Mouse (Mus musculus): ENCODE measurements around the gene Adam12. TPM values are rescaled to one million over a fixed set of nuclear protein-coding genes. Genes with fewer than 3 reads are reported as not detected.

The Adam12 gene
- polyA plus RNA-seq, 1 experiment from 2014 or later, result 3.1 TPM

GRCm38 (mm10) chr7:134193089-134193488, 38.9 kb downstream of the Adam12 start:
- Histone ChIP-seq H3K4me1 (replicated peaks; ENCODE audit: control insufficient read depth, insufficient read depth, low read length) (no peaks in the 10 kb centered on the region), H3K9ac (ENCODE audit: low read depth, low read length) (no peak overlapping the region), H3K27ac (ENCODE audit: low read depth, low read length) (no peak overlapping the region), H3K9me3 (ENCODE audit: control insufficient read depth, low read length) (no peaks in the 10 kb centered on the region), H3K27me3 (ENCODE audit: control insufficient read depth, insufficient read depth, low read length) (no peaks in the 10 kb centered on the region), H3K4me2 (replicated peaks; ENCODE audit: low read depth, low read length) (no peak overlapping the region), H3K36me3 (ENCODE audit: control insufficient read depth, insufficient read depth, low read length) (no peaks in the 10 kb centered on the region), H3K4me3 (ENCODE audit: low read depth, low read length) (no peak overlapping the region)
- DNase-seq (ENCODE audit: low spot score) (peak; percentile 8), ATAC-seq (ENCODE audit: low FRiP score) (no peak)
- WGBS, result 32% methylated on average over 3 of the region's 3 CpGs

GRCm38 (mm10) chr7:134190101-134190500, 41.8 kb downstream of the Adam12 start:
- no peak for DNase-seq (ENCODE audit: low spot score)
- no peak overlapping the region for H3K9ac ChIP-seq (ENCODE audit: low read depth, low read length)
- WGBS, result 88% methylated on average over 6 of the region's 6 CpGs

DNA sequence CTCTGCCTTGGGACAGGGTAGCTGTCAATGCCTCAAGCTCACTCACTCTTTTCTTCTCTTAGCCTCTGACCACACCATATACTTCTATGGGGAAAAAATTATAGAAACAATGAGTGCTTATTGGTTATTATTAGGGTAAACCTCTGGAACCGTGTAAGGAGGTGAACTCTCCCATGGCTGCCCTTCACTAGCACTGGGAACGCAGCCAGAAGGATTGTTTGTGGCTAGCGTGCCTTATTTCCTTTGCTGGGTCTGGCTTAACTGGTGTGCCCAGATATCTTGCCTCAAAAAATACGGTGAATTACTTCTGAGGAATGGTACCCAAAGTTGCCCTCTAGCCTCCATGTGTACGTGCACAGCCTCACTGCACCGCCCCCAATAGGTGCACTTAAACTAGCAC, 43.4 kb downstream of the Adam12 start:
- Histone ChIP-seq H3K4me2 (replicated peaks; ENCODE audit: low read depth, low read length) (no peak overlapping the region), H3K27me3 (ENCODE audit: control insufficient read depth, insufficient read depth, low read length) (no peaks in the 10 kb centered on the region), H3K4me1 (replicated peaks; ENCODE audit: control insufficient read depth, insufficient read depth, low read length) (no peaks in the 10 kb centered on the region), H3K4me3 (ENCODE audit: low read depth, low read length) (no peak overlapping the region), H3K36me3 (ENCODE audit: control insufficient read depth, insufficient read depth, low read length) (no peaks in the 10 kb centered on the region), H3K9ac (ENCODE audit: low read depth, low read length) (no peak overlapping the region), H3K9me3 (ENCODE audit: control insufficient read depth, low read length) (no peaks in the 10 kb centered on the region), H3K27ac (ENCODE audit: low read depth, low read length) (no peak overlapping the region)
- ATAC-seq (ENCODE audit: low FRiP score) (no peak), DNase-seq (ENCODE audit: low spot score) (no peak)
- WGBS, result 90% methylated on average over 6 of the region's 6 CpGs

More at GRCm38 (mm10) chr7:134190101-134190500, 41.8 kb downstream of the Adam12 start:
- H3K4me3 ChIP-seq (ENCODE audit: low read depth, low read length), result no peak overlapping the region
- H3K4me2 ChIP-seq (replicated peaks; ENCODE audit: low read depth, low read length), result no peak overlapping the region
- no peaks in the 10 kb centered on the region for H3K27me3 ChIP-seq (ENCODE audit: control insufficient read depth, insufficient read depth, low read length)
- no peak overlapping the region for H3K27ac ChIP-seq (ENCODE audit: low read depth, low read length)
- H3K9me3 ChIP-seq (ENCODE audit: control insufficient read depth, low read length), result no peaks in the 10 kb centered on the region
- H3K36me3 ChIP-seq (ENCODE audit: control insufficient read depth, insufficient read depth, low read length), result no peaks in the 10 kb centered on the region
- ATAC-seq (ENCODE audit: low FRiP score), result no peak
- no peaks in the 10 kb centered on the region for H3K4me1 ChIP-seq (replicated peaks; ENCODE audit: control insufficient read depth, insufficient read depth, low read length)

DNA sequence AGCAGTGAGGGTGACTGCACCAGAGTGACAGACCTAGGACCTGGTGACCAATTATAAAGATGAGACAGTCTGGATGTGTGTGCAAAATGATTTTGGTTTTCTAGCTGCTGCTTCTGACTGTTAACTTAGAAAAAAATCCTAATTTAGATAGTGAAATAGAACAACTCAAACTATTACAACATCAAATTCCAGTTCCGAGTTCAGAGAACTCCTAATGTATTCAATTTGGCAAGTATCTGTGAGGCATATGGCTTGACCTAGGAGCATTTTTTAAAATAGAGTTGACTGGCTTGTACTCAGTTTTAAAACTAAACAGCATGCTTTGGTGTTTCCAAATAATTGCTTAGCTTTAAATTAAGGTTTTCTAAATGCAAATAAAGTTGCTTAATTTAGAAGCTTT, 44.0 kb downstream of the Adam12 start:
- no peaks in the 10 kb centered on the region for H3K27me3 ChIP-seq (ENCODE audit: control insufficient read depth, insufficient read depth, low read length)
- H3K36me3 ChIP-seq (ENCODE audit: control insufficient read depth, insufficient read depth, low read length), result no peaks in the 10 kb centered on the region

GRCm38 (mm10) chr7:134186497-134186896, 45.4 kb downstream of the Adam12 start:
- DNase-seq (ENCODE audit: low spot score) (no peak), ATAC-seq (ENCODE audit: low FRiP score) (no peak)
- no peaks in the 10 kb centered on the region for H3K9me3 ChIP-seq (ENCODE audit: control insufficient read depth, low read length)
- H3K4me2 ChIP-seq (replicated peaks; ENCODE audit: low read depth, low read length), result no peak overlapping the region
- H3K4me1 ChIP-seq (replicated peaks; ENCODE audit: control insufficient read depth, insufficient read depth, low read length), result no peaks in the 10 kb centered on the region
- H3K27ac ChIP-seq (ENCODE audit: low read depth, low read length), result no peak overlapping the region
- 93% methylated on average over 10 of the region's 10 CpGs for WGBS
- H3K27me3 ChIP-seq (ENCODE audit: control insufficient read depth, insufficient read depth, low read length), result no peaks in the 10 kb centered on the region
- no peaks in the 10 kb centered on the region for H3K36me3 ChIP-seq (ENCODE audit: control insufficient read depth, insufficient read depth, low read length)
- no peak overlapping the region for H3K4me3 ChIP-seq (ENCODE audit: low read depth, low read length)
- no peak overlapping the region for H3K9ac ChIP-seq (ENCODE audit: low read depth, low read length)

More for the DNA sequence above, 44.0 kb downstream of the Adam12 start:
- DNase-seq (ENCODE audit: low spot score) (no peak), ATAC-seq (ENCODE audit: low FRiP score) (no peak)
- Histone ChIP-seq H3K9ac (ENCODE audit: low read depth, low read length) (no peak overlapping the region), H3K4me3 (ENCODE audit: low read depth, low read length) (no peak overlapping the region), H3K27ac (ENCODE audit: low read depth, low read length) (no peak overlapping the region), H3K4me2 (replicated peaks; ENCODE audit: low read depth, low read length) (no peak overlapping the region), H3K9me3 (ENCODE audit: control insufficient read depth, low read length) (no peaks in the 10 kb centered on the region), H3K4me1 (replicated peaks; ENCODE audit: control insufficient read depth, insufficient read depth, low read length) (no peaks in the 10 kb centered on the region)
- 80% methylated on average over 1 of the region's 1 CpGs for WGBS

DNA sequence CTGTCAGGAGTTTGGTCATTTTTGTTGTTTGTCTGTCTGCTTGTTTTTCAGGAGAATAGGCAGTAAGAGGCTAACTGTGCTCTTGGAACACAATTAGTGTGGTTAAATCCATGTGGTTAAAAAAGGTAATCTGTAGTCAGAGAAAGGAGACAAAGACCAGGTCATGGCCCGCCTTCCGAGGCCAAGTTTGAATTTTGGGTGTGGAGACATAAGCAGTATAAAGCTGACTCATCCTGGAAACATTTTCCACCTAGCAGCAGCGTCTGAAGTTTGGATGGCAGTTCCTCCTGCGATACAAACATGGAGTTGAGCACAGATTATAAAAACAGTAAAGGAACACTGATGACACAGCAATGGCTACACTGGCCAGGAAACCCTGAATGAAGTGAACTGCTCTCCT, 46.2 kb downstream of the Adam12 start:
- WGBS, result 91% methylated on average over 4 of the region's 4 CpGs
- no peak for DNase-seq (ENCODE audit: low spot score)
- no peak overlapping the region for H3K9ac ChIP-seq (ENCODE audit: low read depth, low read length)
- H3K27me3 ChIP-seq (ENCODE audit: control insufficient read depth, insufficient read depth, low read length), result no peaks in the 10 kb centered on the region
- no peaks in the 10 kb centered on the region for H3K36me3 ChIP-seq (ENCODE audit: control insufficient read depth, insufficient read depth, low read length)
- H3K27ac ChIP-seq (ENCODE audit: low read depth, low read length), result no peak overlapping the region
- no peak overlapping the region for H3K4me2 ChIP-seq (replicated peaks; ENCODE audit: low read depth, low read length)
- no peaks in the 10 kb centered on the region for H3K9me3 ChIP-seq (ENCODE audit: control insufficient read depth, low read length)
- ATAC-seq (ENCODE audit: low FRiP score), result no peak
- no peak overlapping the region for H3K4me3 ChIP-seq (ENCODE audit: low read depth, low read length)
- no peaks in the 10 kb centered on the region for H3K4me1 ChIP-seq (replicated peaks; ENCODE audit: control insufficient read depth, insufficient read depth, low read length)

DNA sequence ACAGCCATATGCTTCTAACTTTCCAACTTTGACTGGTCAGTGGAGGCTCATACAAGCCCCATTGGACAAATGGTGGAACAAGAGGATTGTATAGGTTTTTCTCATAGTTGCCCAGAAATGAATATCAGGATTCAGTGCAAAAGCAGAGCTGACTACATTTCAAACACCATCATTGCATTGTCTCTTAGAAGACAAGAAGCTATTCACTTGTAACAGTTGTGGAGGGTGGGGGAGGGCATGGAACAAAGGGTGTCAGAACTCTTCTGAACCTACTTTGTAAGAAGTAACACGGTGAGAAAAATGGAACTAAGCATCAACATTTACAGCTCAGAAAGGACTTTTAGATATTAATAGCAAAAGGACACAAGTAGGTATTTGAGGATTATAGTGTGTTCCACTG, 50.2 kb downstream of the Adam12 start:
- Histone ChIP-seq H3K27ac (ENCODE audit: low read depth, low read length) (no peak overlapping the region), H3K36me3 (ENCODE audit: control insufficient read depth, insufficient read depth, low read length) (no peaks in the 10 kb centered on the region), H3K4me1 (replicated peaks; ENCODE audit: control insufficient read depth, insufficient read depth, low read length) (no peaks in the 10 kb centered on the region), H3K4me3 (ENCODE audit: low read depth, low read length) (no peak overlapping the region), H3K9me3 (ENCODE audit: control insufficient read depth, low read length) (no peaks in the 10 kb centered on the region), H3K9ac (ENCODE audit: low read depth, low read length) (no peak overlapping the region), H3K4me2 (replicated peaks; ENCODE audit: low read depth, low read length) (no peak overlapping the region), H3K27me3 (ENCODE audit: control insufficient read depth, insufficient read depth, low read length) (no peaks in the 10 kb centered on the region)
- no peak for DNase-seq (ENCODE audit: low spot score)
- no peak for ATAC-seq (ENCODE audit: low FRiP score)
- 67% methylated on average over 1 of the region's 1 CpGs for WGBS

DNA sequence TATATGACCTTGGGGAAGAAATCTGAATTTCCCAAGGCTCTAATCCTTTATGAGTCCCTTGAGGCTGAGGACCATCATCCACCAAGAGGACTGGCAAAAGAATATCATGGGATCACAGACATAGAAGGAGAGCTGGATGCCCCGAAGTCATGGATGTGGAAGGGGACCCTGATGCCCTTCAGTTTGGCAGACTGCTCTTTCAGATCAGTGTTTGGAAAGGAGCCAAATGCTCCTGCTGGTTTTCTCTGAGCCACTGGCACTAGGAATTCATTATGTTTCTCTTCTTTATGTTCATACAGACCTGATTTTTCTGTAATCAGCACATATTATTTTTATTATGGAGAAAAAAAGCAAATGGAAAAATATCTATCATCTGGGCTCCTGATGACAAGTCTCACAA, 50.9 kb downstream of the Adam12 start:
- H3K27me3 ChIP-seq (ENCODE audit: control insufficient read depth, insufficient read depth, low read length), result no peaks in the 10 kb centered on the region
- H3K4me1 ChIP-seq (replicated peaks; ENCODE audit: control insufficient read depth, insufficient read depth, low read length), result no peaks in the 10 kb centered on the region
- no peak overlapping the region for H3K4me3 ChIP-seq (ENCODE audit: low read depth, low read length)
- ATAC-seq (ENCODE audit: low FRiP score) (no peak), DNase-seq (ENCODE audit: low spot score) (no peak)
- no peak overlapping the region for H3K9ac ChIP-seq (ENCODE audit: low read depth, low read length)
- no peak overlapping the region for H3K4me2 ChIP-seq (replicated peaks; ENCODE audit: low read depth, low read length)
- 92% methylated on average over 1 of the region's 1 CpGs for WGBS
- no peak overlapping the region for H3K27ac ChIP-seq (ENCODE audit: low read depth, low read length)
- no peaks in the 10 kb centered on the region for H3K9me3 ChIP-seq (ENCODE audit: control insufficient read depth, low read length)
- no peaks in the 10 kb centered on the region for H3K36me3 ChIP-seq (ENCODE audit: control insufficient read depth, insufficient read depth, low read length)

DNA sequence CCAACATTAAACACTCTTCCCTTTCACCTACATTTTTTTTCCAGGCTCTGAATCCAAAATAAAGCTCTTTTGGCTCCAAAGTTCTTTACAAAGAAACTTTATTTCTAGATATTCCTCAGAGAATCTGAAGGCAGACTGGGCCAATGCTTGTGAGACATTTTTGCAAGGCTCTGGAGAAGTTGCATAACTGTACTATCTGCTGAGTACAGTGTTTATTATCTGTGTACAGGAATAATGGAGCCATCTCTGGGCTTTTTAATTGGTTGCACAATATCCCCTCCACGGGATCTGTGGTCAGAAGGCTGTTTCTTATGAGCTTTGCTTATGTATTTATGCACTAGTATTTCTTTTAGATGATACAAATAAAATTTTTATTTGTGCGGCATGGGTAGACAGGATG, 54.9 kb downstream of the Adam12 start:
- H3K9me3 ChIP-seq (ENCODE audit: control insufficient read depth, low read length), result no peaks in the 10 kb centered on the region
- H3K9ac ChIP-seq (ENCODE audit: low read depth, low read length), result no peak overlapping the region
- no peaks in the 10 kb centered on the region for H3K36me3 ChIP-seq (ENCODE audit: control insufficient read depth, insufficient read depth, low read length)
- H3K4me3 ChIP-seq (ENCODE audit: low read depth, low read length), result no peak overlapping the region
- no peak overlapping the region for H3K4me2 ChIP-seq (replicated peaks; ENCODE audit: low read depth, low read length)
- no peaks in the 10 kb centered on the region for H3K4me1 ChIP-seq (replicated peaks; ENCODE audit: control insufficient read depth, insufficient read depth, low read length)
- H3K27me3 ChIP-seq (ENCODE audit: control insufficient read depth, insufficient read depth, low read length), result no peaks in the 10 kb centered on the region
- H3K27ac ChIP-seq (ENCODE audit: low read depth, low read length), result no peak overlapping the region
- ATAC-seq (ENCODE audit: low FRiP score) (no peak), DNase-seq (ENCODE audit: low spot score) (no peak)
- 86% methylated on average over 2 of the region's 2 CpGs for WGBS
